Mouse (Mus musculus): Measurements from ENCODE around the gene Cbln3. TPM values are rescaled to one million over a fixed set of nuclear protein-coding genes. Genes with fewer than 3 reads are reported as not detected.

Gene Cbln3
- polyA plus RNA-seq, 1 experiment from 2014 or later: 0.14 TPM

DNA sequence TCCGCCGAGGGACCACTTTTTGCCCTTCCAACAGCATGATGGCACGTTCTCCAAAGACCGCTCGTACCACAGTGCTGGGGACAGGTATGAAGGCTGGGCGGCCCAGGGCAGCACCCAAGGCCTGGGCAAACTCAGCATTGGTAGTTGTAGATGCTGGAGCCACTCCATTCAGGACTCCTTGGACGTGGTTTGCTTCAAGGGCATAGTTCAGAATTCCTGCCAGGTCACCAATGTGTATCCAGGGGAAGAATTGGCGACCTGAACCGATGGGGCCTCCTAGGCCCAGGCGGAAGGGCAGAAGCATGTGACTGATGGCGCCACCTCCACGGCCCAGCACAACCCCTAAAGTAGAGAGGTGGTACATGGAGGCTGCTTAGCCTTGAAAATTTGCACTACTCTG, 13.5 kb upstream of the Cbln3 start:
- peaks cover 20% of the 10 kb centered on the region for H3K4me1 ChIP-seq (replicated peaks)
- no peak overlapping the region for H3K9ac ChIP-seq
- ATAC-seq (ENCODE audit: low FRiP score): no peak
- no peaks in the 10 kb centered on the region for H3K9me3 ChIP-seq
- peaks cover 54% of the 10 kb centered on the region for H3K36me3 ChIP-seq
- WGBS: 94% methylated on average over 12 of the region's 12 CpGs
- no peak overlapping the region for H3K4me2 ChIP-seq
- H3K27me3 ChIP-seq: no peaks in the 10 kb centered on the region
- H3K27ac ChIP-seq: no peak overlapping the region
- H3K4me3 ChIP-seq: no peak overlapping the region

DNA sequence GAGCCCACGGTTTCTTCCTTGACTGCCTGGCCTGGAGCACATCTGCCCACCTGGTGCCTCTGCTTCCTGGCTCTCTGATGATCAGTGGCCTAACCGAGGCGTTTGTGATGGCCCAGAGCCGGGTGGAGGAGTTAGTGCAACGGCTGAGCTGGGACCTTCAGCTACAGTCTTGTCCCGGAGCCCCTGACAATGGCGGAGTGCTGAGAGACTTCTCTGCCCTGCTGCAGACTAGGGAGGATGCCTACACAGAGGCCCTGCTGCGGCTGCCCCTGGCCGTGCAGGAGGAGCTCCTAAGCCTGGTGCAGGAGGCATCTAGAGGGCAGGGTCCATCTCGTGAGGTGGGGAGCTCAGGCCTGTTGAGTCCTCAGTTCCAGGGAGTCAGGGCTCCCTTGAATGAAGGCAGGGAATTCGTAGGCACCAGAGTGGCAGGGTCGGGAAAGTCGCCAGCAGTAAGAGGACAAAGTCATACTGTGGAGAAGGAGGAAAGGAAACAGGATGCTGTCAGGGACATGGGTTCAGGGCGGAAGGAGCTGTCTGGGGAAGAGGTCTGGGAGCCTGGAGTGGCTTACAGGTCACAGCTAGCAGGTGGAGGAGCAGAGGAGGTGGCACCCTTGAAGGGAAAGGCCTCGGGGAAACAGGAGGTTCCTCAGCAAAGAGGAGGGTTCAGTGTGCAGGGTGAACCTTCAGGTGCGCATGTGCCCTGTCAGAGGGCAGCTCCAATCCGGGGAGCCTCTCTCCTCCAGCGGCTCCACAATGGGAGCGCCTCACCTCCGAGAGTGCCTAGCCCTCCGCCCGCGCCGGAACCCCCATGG, 2.6 kb upstream of the Cbln3 start:
- H3K9me3 ChIP-seq: no peaks in the 10 kb centered on the region
- no peak for ATAC-seq (ENCODE audit: low FRiP score)
- H3K4me2 ChIP-seq: no peak overlapping the region
- H3K27ac ChIP-seq: no peak overlapping the region
- H3K27me3 ChIP-seq: 0 out of 2 replicates have a peak, but pooled peaks cover 4% of the 10 kb centered on the region
- H3K9ac ChIP-seq: peak overlapping the region; percentile 84; the same call in 1 of the 2 replicates
- peaks cover 50% of the 10 kb centered on the region for H3K36me3 ChIP-seq
- peaks cover 30% of the 10 kb centered on the region for H3K4me1 ChIP-seq (replicated peaks)
- WGBS: 85% methylated on average over 24 of the region's 24 CpGs
- peak overlapping the region; percentile 80; the same call in 1 of the 2 replicates for H3K4me3 ChIP-seq

DNA sequence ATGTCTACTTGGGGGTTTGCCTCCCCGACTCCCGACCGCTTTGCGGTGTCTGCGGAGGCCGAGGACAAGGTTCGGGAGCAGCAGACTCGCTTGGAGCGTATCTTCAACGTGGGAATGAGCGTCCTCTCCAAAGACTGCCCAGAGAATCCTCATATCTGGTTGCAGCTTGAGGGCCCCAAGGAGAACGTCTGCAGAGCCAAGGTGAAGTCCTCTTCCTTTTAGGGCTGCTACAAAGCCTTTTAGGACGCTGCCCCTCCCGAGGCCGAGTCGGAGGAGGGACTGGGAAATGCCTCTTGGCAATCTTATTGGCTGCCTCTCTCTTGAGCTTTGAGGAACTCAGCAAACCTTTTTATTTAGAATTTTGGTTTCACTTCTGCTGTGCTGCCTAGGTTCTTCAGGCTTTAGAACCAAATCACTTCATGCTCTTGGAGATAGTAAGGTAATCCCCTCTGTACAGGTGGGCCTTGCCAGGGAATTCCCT, 1.6 kb upstream of the Cbln3 start:
- peaks cover 42% of the 10 kb centered on the region for H3K36me3 ChIP-seq
- no peak for ATAC-seq (ENCODE audit: low FRiP score)
- no peaks in the 10 kb centered on the region for H3K9me3 ChIP-seq
- 0 out of 2 replicates have a peak, but pooled peaks cover 4% of the 10 kb centered on the region for H3K27me3 ChIP-seq
- H3K9ac ChIP-seq: peak overlapping the region; percentile 84
- H3K4me2 ChIP-seq: peak overlapping the region; percentile 70
- H3K4me1 ChIP-seq (replicated peaks): peaks cover 30% of the 10 kb centered on the region
- 10% methylated on average over 16 of the region's 16 CpGs for WGBS
- H3K4me3 ChIP-seq: peak overlapping the region; percentile 80
- H3K27ac ChIP-seq: no peak overlapping the region; the same call in 1 of the 2 replicates

DNA sequence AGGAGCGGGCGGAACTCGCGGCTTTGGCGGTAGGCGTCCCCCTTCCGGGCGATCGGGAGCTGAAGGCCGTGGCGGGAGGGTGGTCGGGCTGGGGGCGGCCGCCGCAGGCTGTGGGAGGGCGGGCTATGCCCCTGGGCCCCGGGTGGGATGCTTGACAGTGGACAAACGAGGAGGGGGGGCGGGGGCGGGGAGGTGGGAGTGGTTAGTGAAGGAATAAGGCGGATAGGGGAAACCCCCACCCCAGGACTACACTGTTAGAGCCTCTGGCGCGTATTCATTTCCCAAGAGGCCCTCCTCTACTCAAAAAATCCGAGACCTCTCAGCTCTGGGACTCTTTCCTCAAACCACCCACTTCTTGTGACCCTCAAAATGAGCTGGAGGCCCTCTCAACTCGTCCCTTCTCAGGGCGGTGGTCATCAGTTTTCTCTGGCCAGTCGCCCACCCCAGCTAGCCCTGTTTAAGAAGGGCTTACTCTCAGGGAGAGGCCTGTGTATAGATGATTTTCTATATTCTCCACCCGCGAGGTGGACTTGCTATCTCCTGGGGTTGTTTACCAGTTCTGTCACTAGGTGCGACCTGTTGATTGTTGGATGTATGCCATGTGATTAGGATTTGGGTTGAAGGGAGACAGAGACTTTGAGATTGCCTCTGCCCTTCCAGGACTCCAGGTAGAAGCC, 1.1 kb upstream of the Cbln3 start:
- peak; percentile 62 for ATAC-seq (ENCODE audit: low FRiP score)
- WGBS: 0% methylated on average over 14 of the region's 30 CpGs
- Histone ChIP-seq H3K4me1 (replicated peaks) (peaks cover 30% of the 10 kb centered on the region), H3K4me2 (peak overlapping the region; percentile 70), H3K9me3 (no peaks in the 10 kb centered on the region), H3K27ac (peak overlapping the region; percentile 83), H3K4me3 (peak overlapping the region; percentile 80), H3K36me3 (peaks cover 36% of the 10 kb centered on the region), H3K27me3 (0 out of 2 replicates have a peak, but pooled peaks cover 4% of the 10 kb centered on the region), H3K9ac (peak overlapping the region; percentile 84)

DNA sequence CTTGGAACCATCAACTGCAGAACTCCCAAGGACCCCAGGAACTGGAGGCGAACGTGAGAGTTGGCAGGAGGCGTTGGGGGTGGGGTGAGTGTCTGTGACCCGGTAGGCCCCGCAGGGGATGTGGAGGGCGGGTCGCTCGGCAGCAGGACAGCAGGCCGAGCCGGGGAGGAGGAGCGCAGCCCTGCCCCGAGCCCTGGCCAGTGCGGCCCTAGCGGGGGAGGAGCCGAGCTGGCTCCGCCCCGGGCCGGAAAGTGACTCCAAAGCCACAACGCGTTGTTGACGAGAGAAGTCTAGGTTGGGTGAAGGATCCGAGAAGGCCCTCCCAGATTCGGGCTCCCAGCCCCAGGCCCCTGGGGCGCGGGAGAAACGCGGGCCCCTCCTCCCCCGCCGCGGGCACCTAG, 521 bp upstream of the Cbln3 start, which contains the start of gene Khnyn:
Khnyn (plus strand) TSS at position 235 of the 401 bp plus-strand sequence.
- WGBS: under 1% methylated on average over 28 of the region's 30 CpGs
- Histone ChIP-seq H3K9me3 (no peaks in the 10 kb centered on the region), H3K4me1 (replicated peaks) (peaks cover 30% of the 10 kb centered on the region), H3K4me2 (peak within 1 kb of the TSS; percentile 70), H3K4me3 (peak within 1 kb of the TSS; percentile 80), H3K36me3 (peaks cover 31% of the 10 kb centered on the region), H3K27ac (peak within 1 kb of the TSS; percentile 83), H3K9ac (peak within 1 kb of the TSS; percentile 84), H3K27me3 (0 out of 2 replicates have a peak, but pooled peaks cover 4% of the 10 kb centered on the region)
- peak; percentile 90 for ATAC-seq (ENCODE audit: low FRiP score)

DNA sequence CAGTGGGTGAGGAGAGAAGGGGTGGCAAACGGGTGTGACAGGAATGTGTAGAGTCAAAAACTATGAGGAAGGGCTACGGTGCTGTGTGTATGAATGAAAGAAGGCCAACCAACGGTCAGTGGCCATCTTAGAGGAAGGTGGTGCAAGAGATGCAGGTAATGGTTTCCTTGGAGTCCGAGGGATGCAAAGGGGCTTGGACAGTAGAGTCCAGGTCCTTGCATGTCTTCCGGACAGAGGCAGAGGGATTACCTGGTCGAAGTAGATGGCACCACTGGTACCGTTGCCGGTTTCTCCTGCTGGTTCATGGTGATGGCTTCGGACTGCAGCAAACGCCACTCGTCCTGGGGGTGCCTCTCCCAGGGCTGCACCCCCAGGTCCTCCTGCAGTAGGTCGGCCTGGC, 529 bp downstream of the Cbln3 start:
- WGBS: 92% methylated on average over 12 of the region's 12 CpGs
- no peak for ATAC-seq (ENCODE audit: low FRiP score)

DNA sequence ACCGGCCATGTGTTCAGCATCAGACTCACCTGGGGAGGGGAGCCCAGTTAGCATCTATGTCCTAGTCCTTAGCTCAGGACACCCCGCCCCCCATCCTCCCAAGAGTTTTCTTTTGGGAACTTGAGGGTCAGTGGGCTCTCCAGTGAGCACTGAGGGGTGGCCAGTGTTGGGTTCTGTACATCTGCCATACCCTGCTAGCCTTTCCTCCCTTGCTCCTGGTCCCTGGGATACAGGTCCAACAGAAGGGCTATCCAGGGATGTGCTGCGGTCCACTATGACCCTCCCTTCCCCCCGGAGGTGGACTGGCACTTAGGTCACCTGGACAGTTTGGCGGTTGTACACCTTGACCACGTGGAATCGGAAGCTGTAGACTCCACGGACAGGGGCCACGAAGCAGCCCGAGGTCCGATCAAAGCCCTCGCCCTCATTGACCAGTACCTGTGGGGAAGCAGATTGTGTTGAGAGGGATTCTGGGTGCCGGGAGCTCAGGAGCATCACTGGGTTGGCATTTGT, 987 bp downstream of the Cbln3 start:
- no peak overlapping the region for H3K9ac ChIP-seq
- H3K4me2 ChIP-seq: no peak overlapping the region
- no peak for ATAC-seq (ENCODE audit: low FRiP score)

More for the DNA sequence above, 529 bp downstream of the Cbln3 start:
- no peak overlapping the region for H3K4me3 ChIP-seq
- no peaks in the 10 kb centered on the region for H3K9me3 ChIP-seq
- no peak overlapping the region for H3K4me2 ChIP-seq
- 0 out of 2 replicates have a peak, but pooled peaks cover 4% of the 10 kb centered on the region for H3K27me3 ChIP-seq
- H3K4me1 ChIP-seq (replicated peaks): peaks cover 30% of the 10 kb centered on the region
- peaks cover 22% of the 10 kb centered on the region for H3K36me3 ChIP-seq
- no peak overlapping the region for H3K27ac ChIP-seq
- peak overlapping the region; percentile 84; the same call in 1 of the 2 replicates for H3K9ac ChIP-seq

DNA sequence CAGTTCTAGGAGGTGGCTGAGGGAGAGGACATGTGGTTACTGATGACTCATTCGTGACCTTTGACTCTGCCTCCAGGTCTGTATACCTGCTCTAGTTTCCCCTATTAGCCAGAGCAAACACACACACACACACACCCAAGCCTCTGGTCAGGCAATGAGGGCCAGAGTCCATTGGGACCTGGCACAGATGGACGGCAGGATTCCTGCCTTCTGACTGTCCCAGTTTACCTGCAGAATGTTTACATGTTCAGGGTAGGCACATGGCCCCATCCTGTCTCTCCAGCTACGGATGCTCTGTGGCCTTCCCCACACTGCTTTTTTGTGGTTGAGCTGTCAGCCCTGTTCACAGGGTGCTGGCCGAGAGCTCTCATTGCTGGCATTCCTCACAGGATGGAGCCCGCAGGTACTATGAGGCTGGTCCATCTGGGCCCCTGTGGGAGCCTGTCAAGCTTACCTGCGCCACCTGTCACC, 2.0 kb downstream of the Cbln3 start:
- Histone ChIP-seq H3K27me3 (0 out of 2 replicates have a peak, but pooled peaks cover 4% of the 10 kb centered on the region), H3K36me3 (peaks cover 7% of the 10 kb centered on the region), H3K9me3 (no peaks in the 10 kb centered on the region), H3K27ac (no peak overlapping the region), H3K4me1 (replicated peaks) (peaks cover 30% of the 10 kb centered on the region), H3K9ac (no peak overlapping the region), H3K4me2 (no peak overlapping the region), H3K4me3 (no peak overlapping the region)
- 66% methylated on average over 6 of the region's 6 CpGs for WGBS
- no peak for ATAC-seq (ENCODE audit: low FRiP score)

More for the DNA sequence above, 987 bp downstream of the Cbln3 start:
- H3K27me3 ChIP-seq: 0 out of 2 replicates have a peak, but pooled peaks cover 4% of the 10 kb centered on the region
- peaks cover 30% of the 10 kb centered on the region for H3K4me1 ChIP-seq (replicated peaks)
- H3K9me3 ChIP-seq: no peaks in the 10 kb centered on the region
- H3K36me3 ChIP-seq: peaks cover 17% of the 10 kb centered on the region
- WGBS: 94% methylated on average over 13 of the region's 13 CpGs
- H3K27ac ChIP-seq: no peak overlapping the region
- H3K4me3 ChIP-seq: no peak overlapping the region

DNA sequence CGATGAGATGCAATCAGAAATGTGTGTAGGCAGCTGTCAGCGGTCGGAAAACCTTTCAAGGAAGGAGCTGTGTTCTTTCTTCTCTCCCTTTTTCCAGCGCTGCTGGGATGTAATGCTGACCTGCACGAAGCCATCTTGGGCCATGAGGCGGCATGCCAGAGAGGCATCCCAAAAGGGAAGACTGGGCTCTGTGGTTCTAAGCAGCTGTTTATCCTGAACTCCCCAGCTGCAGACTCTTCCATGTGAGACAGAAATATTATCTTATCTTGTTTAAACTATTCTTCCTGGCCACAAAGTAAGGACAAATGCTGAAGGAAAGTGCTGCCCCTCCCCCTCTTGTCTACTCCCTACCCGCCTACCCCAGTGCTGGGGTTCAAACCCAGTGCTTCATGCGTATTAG, 3.2 kb downstream of the Cbln3 start:
- H3K27me3 ChIP-seq: 0 out of 2 replicates have a peak, but pooled peaks cover 4% of the 10 kb centered on the region
- H3K4me3 ChIP-seq: no peak overlapping the region
- peaks cover 19% of the 10 kb centered on the region for H3K4me1 ChIP-seq (replicated peaks)
- no peak overlapping the region for H3K27ac ChIP-seq
- H3K9me3 ChIP-seq: no peaks in the 10 kb centered on the region
- WGBS: 83% methylated on average over 8 of the region's 8 CpGs
- no peak overlapping the region for H3K4me2 ChIP-seq
- H3K9ac ChIP-seq: no peak overlapping the region
- no peak for ATAC-seq (ENCODE audit: low FRiP score)
- no peaks in the 10 kb centered on the region for H3K36me3 ChIP-seq

DNA sequence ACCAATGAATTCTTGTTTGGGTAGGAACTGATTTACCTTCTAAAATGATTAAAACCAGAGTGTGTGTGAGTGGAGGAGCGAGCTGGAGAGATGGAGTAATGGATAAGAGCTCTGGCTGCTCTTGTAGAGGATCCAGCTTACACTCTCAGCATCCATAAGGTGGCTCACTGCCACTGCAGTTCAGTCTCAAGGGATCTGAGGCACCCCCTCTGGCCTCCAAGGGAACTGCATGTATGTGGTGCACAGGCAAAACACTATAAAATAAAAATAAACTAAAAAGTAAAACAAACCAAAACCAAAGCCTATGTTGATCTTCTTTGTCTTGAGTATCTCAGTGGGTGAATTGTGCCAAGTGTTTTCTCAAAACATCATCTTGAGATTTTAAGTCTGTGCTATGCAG, 4.6 kb downstream of the Cbln3 start:
- no peak for ATAC-seq (ENCODE audit: low FRiP score)
- Histone ChIP-seq H3K4me2 (no peak overlapping the region), H3K4me1 (replicated peaks) (peaks cover 10% of the 10 kb centered on the region), H3K36me3 (no peaks in the 10 kb centered on the region), H3K9ac (no peak overlapping the region), H3K4me3 (no peak overlapping the region), H3K9me3 (no peaks in the 10 kb centered on the region), H3K27ac (no peak overlapping the region), H3K27me3 (0 out of 2 replicates have a peak, but pooled peaks cover 4% of the 10 kb centered on the region)
- WGBS: 21% methylated on average over 1 of the region's 1 CpGs

DNA sequence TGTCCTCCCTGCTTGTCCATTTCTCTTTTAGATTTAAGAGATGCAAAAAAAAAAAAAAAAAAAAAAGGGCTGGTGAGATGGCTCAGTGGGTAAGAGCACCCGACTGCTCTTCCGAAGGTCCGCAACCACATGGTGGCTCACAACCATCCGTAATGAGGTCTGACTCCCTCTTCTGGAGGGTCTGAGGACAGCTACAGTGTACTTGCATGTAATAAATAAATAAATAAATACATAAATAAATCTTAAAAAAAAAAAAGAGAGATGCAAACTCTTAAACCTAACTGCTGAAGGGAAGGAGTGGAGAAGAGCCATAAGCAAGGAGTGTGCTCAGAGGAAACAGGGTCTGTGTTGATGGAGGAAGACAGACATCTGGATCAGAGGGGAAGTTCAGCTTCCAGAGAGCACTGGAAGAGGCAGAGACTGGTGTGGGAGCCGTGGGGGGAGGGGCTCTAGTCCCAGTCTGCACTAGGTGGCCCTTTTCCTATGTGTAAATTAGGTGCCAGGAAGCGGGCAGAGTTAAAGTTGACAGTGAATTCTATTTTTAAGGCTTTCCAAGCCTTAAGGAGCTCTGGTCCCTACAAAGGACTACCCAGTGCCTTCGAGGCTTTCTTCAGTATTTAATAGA, 5.8 kb downstream of the Cbln3 start:
- H3K4me3 ChIP-seq: no peak overlapping the region

More for the DNA sequence above, 5.8 kb downstream of the Cbln3 start:
- Histone ChIP-seq H3K9me3 (no peaks in the 10 kb centered on the region), H3K36me3 (no peaks in the 10 kb centered on the region), H3K4me2 (no peak overlapping the region), H3K9ac (no peak overlapping the region), H3K27ac (no peak overlapping the region), H3K4me1 (replicated peaks) (peaks cover 7% of the 10 kb centered on the region), H3K27me3 (0 out of 2 replicates have a peak, but pooled peaks cover 4% of the 10 kb centered on the region)
- 40% methylated on average over 7 of the region's 7 CpGs for WGBS
- ATAC-seq (ENCODE audit: low FRiP score): no peak

All from hindbrain, embryonic 13.5 days (tissue).